Mouse (Mus musculus) heart, postnatal 36 days (tissue): ENCODE results near the gene Ap2b1. TPM values are rescaled to one million over a fixed set of nuclear protein-coding genes. Genes with fewer than 3 reads are reported as not detected.
A peak's percentile ranks its signal among the peaks of the same experiment; 100 is the strongest.

Experiments used
- DNase-seq, 2 experiments: peaks; one replicate each; pipeline ENCODE4 v3.0.0; 2021 to 2022
- intact Hi-C: fragments of 180-260 bp; cut with DNase I; formaldehyde crosslinking; loops from one replicate; pipeline ENCODE4 v1.15.1; 2025
- total RNA-seq, 2 experiments: library from RNA; stranded (reverse); gene quantifications; 2 replicates each; pipeline ENCODE4 v1.2.3; 2021

Ap2b1 gene
- total RNA-seq, 2 experiments from 2014 or later: 44.9 to 46.1 TPM

- DNase-seq: no peak
- intact Hi-C loops: loop anchor here (1.0 to 5.0 kb wide), 4 partner anchors 33 to 299 kb away; no protein-coding TSS in a partner anchor
Observed at GRCm38 (mm10) chr11:83439426-83440060, 140.7 kb downstream of the Ap2b1 start.

DNA sequence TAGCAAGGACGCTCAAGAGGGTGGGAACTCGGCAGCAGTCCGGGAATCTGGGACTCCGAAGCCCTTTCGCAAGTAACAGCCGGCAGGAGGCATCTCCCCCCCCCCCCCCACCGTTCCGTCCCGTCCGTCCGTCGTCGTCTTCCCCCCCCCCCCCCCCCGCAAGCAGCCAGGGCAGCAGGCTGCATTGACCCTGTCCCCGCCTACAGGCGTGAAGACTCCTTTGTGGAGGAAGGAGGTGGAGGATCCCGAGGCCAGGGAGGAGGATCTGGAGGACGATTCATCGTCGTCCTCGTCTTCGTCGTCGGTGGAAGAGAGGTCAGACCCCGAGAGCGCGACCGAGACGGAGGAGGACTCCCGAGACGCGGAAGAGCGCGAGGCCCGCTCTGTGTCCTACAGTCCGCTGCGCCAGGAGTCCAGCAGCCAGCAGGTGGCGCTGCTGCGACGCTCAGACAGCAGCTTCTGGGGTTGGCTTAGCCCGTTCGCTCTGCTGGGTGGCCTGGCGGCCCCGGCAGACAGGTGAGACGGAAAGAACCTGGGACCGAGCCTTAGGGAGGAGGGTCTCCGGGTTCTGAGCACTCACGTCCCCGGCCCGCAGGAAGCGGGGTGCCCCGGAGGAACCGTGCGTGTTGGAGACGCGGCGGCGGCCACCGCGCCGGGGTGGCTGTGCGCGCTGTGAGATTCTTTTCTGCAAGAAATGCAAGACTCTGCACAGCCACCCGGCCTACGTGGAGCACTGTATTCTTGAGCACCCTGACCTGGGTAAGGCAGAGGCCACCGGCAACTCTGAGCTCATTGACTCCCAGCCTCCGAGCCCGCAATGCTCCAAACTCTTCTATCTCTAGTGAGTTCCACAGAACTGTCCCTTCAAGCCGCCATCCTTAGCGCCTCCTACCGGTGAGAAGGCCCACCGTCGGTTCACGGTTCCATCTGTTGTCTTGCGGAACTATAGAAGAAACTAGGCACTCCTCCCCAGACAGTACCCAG lies 141.5 kb downstream of the Ap2b1 start:
- intact Hi-C loops: loop anchor here (1.0 to 5.0 kb wide), 4 partner anchors 32 to 298 kb away; no protein-coding TSS in a partner anchor
- peak; percentile 89 to 91 for DNase-seq

- DNase-seq: peak; percentile 53 to 68
- intact Hi-C loops: loop anchor here (2.0 to 5.0 kb wide), 2 partner anchors 191 to 298 kb away; no protein-coding TSS in a partner anchor
Observed at GRCm38 (mm10) chr11:83441235-83441634, 142.4 kb downstream of the Ap2b1 start.

GRCm38 (mm10) chr11:83442596-83443267 lies 143.9 kb downstream of the Ap2b1 start:
- intact Hi-C loops: loop anchor here (5.0 kb wide), 1 partner anchor 190 kb away; no protein-coding TSS in a partner anchor
- DNase-seq: peak; percentile 86

DNA sequence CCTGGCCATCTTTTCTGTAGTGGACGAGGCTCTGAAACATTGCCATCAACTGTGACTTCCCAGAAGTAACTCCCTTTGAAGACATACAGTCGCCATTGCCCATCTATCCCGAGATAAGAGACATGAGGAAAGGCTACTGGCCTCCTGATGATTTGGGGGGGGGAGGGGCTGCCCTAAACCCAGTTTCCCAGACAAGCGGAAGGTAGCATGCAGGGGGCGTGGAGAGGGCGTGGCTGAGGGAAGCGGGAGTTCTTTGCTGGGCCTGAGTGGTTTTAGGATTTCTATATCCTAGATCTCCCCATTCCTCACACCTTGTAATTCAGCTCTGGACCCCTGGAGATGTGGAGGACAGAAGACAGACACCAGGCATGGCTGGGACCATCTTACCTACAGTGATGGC lies 145.0 kb downstream of the Ap2b1 start:
- intact Hi-C loops: loop anchor here (5.0 kb wide), 1 partner anchor 188 kb away; no protein-coding TSS in a partner anchor
- no peak for DNase-seq

DNA sequence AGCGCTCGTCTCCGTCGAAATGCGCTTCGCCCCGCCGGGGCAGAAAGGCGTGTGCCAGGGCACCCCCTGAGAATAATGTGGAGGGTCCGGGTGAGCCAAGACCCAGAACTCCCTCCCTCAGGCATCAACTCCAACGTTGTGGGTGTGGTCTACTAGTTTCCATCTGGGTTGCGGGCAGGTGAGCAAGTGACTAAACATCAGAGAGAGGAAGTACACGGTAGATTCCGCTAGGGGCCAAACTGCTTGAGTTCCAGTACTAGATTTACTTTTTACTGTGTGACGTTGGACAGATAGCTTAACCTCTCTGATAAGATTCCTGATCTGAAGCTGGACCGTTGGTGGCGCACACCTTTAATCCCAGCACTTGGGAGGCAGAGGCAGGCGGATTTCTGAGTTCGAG lies 146.2 kb downstream of the Ap2b1 start:
- intact Hi-C loops: no loop called here
- DNase-seq: no peak

- intact Hi-C loops: no loop called here
- DNase-seq: no peak
Observed at GRCm38 (mm10) chr11:83447612-83448011, 148.8 kb downstream of the Ap2b1 start.

DNA sequence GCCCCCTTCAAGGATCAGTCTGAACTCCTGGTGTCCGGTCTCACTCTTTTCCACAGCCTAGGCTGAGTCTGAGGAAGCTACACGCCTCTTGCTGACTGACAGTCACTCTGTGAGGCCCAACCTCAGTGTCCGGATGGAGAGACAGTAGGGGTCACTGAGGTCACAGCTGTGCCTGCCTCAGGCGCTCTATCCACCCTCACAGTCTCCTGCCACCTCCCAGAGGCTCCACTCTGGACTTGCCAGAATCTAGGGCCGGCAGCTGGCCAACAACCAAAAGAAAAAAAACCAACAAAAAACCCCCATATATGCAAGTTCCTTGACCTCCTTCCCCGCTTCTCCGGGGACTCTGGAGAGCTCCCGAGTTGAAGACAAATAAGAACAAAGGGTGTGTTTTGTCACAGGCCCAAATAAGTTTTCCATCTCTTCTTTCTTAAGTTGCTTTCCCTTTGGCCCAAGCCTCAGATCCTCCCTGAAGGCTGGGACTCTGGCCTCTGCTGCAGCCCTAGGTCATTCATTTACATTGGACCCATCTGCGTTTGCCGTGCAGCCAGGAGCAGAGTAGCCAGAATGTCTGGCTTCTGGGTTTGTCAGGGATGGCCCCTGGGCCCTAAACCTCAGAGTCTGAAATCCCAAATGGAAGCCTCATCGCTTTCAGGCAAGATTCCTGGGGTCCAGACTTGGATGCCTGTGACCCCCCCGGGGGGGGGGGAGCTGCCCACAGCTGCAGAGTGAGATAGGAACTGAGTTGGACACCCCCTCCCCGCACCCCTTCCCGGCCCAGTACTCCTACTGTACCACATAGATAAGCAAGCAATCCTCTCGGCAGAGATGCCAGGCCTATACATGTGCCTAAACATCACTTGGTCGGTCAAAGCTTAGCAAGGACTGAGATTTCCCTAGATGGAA lies 149.4 kb downstream of the Ap2b1 start:
- intact Hi-C loops: no loop called here
- peak in 1 of 2 experiments; percentile 43 for DNase-seq

DNA sequence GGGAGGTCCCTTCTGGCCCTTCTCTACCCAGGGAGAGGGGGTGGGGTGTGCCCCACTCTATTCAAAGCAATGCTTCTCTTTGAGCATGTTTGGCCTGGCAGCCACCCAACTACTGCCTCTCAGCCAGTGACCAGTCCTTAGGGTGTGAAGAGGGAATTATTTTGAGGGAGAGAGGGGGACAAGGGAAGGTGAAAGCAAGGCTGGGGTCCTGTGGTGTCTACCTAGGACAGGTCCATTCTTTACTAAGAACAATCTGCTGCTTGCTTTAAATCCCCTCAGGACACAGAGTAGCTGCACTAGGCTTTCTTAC lies 150.1 kb downstream of the Ap2b1 start:
- intact Hi-C loops: no loop called here
- DNase-seq: peak in 1 of 2 experiments; percentile 63

GRCm38 (mm10) chr11:83449298-83449697 lies 150.5 kb downstream of the Ap2b1 start:
- DNase-seq: no peak

DNA sequence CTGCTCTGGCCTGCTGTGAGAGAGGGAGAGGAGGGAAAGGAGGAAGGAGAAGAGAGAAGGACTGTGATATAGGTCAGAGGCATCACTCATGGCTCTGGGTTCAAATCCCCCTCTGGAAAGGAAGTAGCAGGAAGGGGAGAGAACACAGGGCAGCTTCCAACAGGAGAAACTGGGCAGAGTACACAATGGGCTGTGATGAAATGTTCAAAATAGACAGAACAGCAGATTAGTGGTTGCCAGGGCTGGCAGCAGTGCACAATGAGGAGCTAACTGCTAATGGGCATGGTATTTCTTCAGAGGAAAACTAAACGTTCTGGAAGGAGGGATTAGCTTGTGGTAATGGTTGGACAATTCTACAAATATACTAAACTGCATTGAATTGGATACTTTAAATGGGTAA lies 151.7 kb downstream of the Ap2b1 start:
- DNase-seq: no peak
- intact Hi-C loops: no loop called here

More at GRCm38 (mm10) chr11:83449298-83449697, 150.5 kb downstream of the Ap2b1 start:
- intact Hi-C loops: no loop called here

DNA sequence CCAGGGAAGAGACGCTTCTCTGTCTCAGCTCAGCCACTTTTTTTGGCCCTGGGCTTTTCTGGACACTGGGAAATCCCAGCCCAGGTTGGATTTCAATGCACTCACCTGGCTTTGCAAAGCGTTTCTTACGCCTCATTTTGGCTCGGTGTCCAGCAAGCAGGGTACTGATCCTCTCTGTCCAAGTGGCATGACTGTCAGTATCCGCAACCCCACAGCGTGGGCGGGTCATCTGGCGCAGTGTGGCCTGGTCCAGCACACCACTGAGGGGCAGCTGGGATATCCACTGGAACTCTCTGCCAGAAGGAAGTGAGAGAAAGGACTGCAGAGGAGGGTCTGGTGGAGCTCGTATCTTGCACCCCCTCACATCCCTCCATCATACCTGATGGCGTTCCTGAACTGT lies 152.5 kb downstream of the Ap2b1 start:
- DNase-seq: no peak
- intact Hi-C loops: no loop called here

DNA sequence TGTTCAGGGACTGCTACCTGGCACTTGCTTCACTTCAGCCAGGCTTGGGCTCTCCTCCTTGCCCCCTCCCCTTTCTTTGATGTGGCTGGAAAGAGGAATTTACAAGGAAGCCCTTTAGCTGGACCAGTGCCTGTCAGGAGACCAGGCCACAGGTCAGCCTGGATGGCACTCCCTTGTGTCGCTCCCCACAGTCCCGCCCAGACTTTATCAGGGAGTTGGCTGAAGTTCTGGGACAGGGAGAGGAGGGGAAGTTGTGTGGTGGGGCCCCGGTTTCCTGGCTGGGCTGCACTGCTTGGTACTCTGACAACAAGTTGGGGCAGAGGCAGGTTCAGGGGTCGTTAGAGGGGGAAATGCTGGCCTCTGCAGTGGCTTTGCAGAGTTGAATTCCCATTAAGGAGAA lies 155.7 kb downstream of the Ap2b1 start:
- intact Hi-C loops: no loop called here
- DNase-seq: no peak

Other genes starting within 250 kb of the Ap2b1 start
- gene Slfn2, start 233.9 kb upstream of the Ap2b1 start, total RNA-seq: 1 to 10 TPM; 3.9 to 6.2 TPM
- gene Slfn1, start 182.2 kb upstream of the Ap2b1 start, total RNA-seq: under 1 TPM; 0.17 to 0.41 TPM
- under 1 TPM; 0.17 to 0.19 TPM for gene Slfn4, start 123.8 kb upstream of the Ap2b1 start, total RNA-seq
- gene Slfn3, start 107.7 kb upstream of the Ap2b1 start, total RNA-seq: 1 to 10 TPM; 3.1 to 4.1 TPM
- under 1 TPM; 0.11 TPM for gene Slfn14, start 12.3 kb upstream of the Ap2b1 start, total RNA-seq
- 10 to 100 TPM in 1 of 2 experiments, 1 to 10 TPM in 1; 7.9 to 11.8 TPM for gene Pex12, start 3.6 kb downstream of the Ap2b1 start, total RNA-seq
- gene Rasl10b, start 110.1 kb downstream of the Ap2b1 start, total RNA-seq: 10 to 100 TPM; 45.8 to 69.1 TPM
- gene Gas2l2, start 130.4 kb downstream of the Ap2b1 start, total RNA-seq: not detected
- gene 1700020L24Rik, start 138.7 kb downstream of the Ap2b1 start, total RNA-seq: not detected
- gene Mmp28, start 164.0 kb downstream of the Ap2b1 start, total RNA-seq: 1 to 10 TPM; 4.6 to 6.6 TPM
- 10 to 100 TPM; 35.2 to 40.8 TPM for gene Taf15, start 174.1 kb downstream of the Ap2b1 start, total RNA-seq
- not detected for gene Heatr9, start 223.2 kb downstream of the Ap2b1 start, total RNA-seq
- gene Ccl5, start 231.5 kb downstream of the Ap2b1 start, total RNA-seq: under 1 TPM in 1 of 2 experiments, not detected in 1; 0.83 TPM